Mouse (Mus musculus): Measurements from ENCODE around the gene Itih1. TPM values are rescaled to one million over a fixed set of nuclear protein-coding genes. Genes with fewer than 3 reads are reported as not detected.

Gene Itih1
- polyA plus RNA-seq, 1 experiment from 2014 or later, result not detected

DNA sequence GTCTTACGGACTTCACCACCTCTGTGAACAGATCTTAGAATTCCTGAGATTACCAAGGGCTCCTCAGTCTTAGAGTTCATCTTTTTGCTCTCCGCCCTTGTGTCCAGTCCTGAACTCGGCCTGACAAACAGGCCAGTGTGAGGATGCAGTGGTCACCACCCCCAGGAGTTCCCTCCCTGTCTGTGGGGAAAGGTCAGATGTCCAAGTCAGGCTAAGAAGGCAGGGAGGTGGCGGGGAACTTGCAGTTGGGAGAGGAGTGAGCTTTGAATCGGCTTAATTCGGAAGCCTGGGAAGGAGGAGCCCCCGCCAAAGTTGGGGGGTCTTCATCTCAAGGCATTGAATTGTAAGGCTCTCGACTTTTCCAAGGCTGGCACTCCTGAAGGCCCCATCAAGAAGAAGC is 62.8 kb downstream of the Itih1 start:
- no peak overlapping the region for H3K4me2 ChIP-seq (replicated peaks; ENCODE audit: low read depth)
- no peaks in the 10 kb centered on the region for H3K9me3 ChIP-seq (ENCODE audit: control insufficient read depth)
- ATAC-seq, result no peak
- no peak overlapping the region for H3K27ac ChIP-seq (ENCODE audit: low read depth, low read length)
- no peaks in the 10 kb centered on the region for H3K27me3 ChIP-seq (replicated peaks; ENCODE audit: control insufficient read depth, insufficient read depth, low read length)
- 69% methylated on average over 8 of the region's 8 CpGs for WGBS
- H3K4me3 ChIP-seq (ENCODE audit: low read depth, low read length), result no peak overlapping the region
- H3K9ac ChIP-seq (ENCODE audit: low read depth, low read length), result no peak overlapping the region
- no peak for TF ChIP-seq CTCF (IDR thresholded peaks at IDR 0.05; ENCODE audit: low read depth)
- H3K36me3 ChIP-seq (ENCODE audit: control insufficient read depth, insufficient read depth), result no peaks in the 10 kb centered on the region
- H3K4me1 ChIP-seq (replicated peaks; ENCODE audit: control insufficient read depth, insufficient read depth, low read length), result no peaks in the 10 kb centered on the region

DNA sequence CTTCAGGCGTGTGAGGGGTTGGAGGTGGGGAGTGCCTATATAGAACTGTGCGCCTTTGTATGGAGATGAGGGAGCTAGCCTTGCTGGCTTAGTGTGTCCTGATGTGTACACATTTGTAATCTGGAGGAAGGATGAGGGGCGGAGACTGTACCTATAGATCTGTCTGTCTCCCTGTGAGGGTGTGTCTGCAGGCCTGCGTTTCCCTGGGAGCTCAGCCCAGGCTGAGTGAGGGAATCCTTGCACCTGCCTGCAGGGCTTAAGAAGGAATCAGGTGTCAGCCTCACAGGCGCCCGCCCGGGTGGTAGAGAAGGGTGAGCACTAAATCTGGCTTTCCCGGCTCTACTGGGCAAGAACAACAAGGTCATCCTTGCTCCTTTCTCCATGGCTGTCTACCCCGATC is 63.3 kb downstream of the Itih1 start:
- no peaks in the 10 kb centered on the region for H3K4me1 ChIP-seq (replicated peaks; ENCODE audit: control insufficient read depth, insufficient read depth, low read length)
- TF ChIP-seq CTCF (IDR thresholded peaks at IDR 0.05; ENCODE audit: low read depth), result no peak
- H3K9ac ChIP-seq (ENCODE audit: low read depth, low read length), result no peak overlapping the region
- WGBS, result 37% methylated on average over 9 of the region's 9 CpGs
- H3K27ac ChIP-seq (ENCODE audit: low read depth, low read length), result peak overlapping the region; percentile 64
- H3K36me3 ChIP-seq (ENCODE audit: control insufficient read depth, insufficient read depth), result no peaks in the 10 kb centered on the region
- no peaks in the 10 kb centered on the region for H3K27me3 ChIP-seq (replicated peaks; ENCODE audit: control insufficient read depth, insufficient read depth, low read length)
- peak overlapping the region; percentile 27 for H3K4me2 ChIP-seq (replicated peaks; ENCODE audit: low read depth)
- H3K9me3 ChIP-seq (ENCODE audit: control insufficient read depth), result no peaks in the 10 kb centered on the region
- ATAC-seq, result no peak
- no peak overlapping the region for H3K4me3 ChIP-seq (ENCODE audit: low read depth, low read length)

Other genes with a start within 250 kb of the Itih1 start
- gene Sfmbt1, start 228.4 kb downstream of the Itih1 start, polyA plus RNA-seq (2015; fragmentation: Nextera tagmentation; extraction: Ambion mirVana), result 11.4 and 14.6 TPM in 2 replicates
- 17.5 and 18.0 TPM in 2 replicates for gene Tmem110, start 117.7 kb downstream of the Itih1 start, polyA plus RNA-seq (2015; fragmentation: Nextera tagmentation; extraction: Ambion mirVana)
- gene Mustn1, start 64.1 kb downstream of the Itih1 start, polyA plus RNA-seq (2015; fragmentation: Nextera tagmentation; extraction: Ambion mirVana), result 24.7 and 27.2 TPM in 2 replicates
- 0.16 TPM in 1 of 2 replicates, not detected in the other for gene Itih4, start 56.8 kb downstream of the Itih1 start, polyA plus RNA-seq (2015; fragmentation: Nextera tagmentation; extraction: Ambion mirVana)
- gene Itih3, start 19.5 kb downstream of the Itih1 start, polyA plus RNA-seq (2015; fragmentation: Nextera tagmentation; extraction: Ambion mirVana), result 3.9 and 4.7 TPM in 2 replicates
- 2.9 and 3.0 TPM in 2 replicates for gene Nek4, start 8.1 kb upstream of the Itih1 start, polyA plus RNA-seq (2015; fragmentation: Nextera tagmentation; extraction: Ambion mirVana)
- 18.2 and 21.6 TPM in 2 replicates for gene Glt8d1, start 58.1 kb upstream of the Itih1 start, polyA plus RNA-seq (2015; fragmentation: Nextera tagmentation; extraction: Ambion mirVana)
- gene Spcs1, start 58.4 kb upstream of the Itih1 start, polyA plus RNA-seq (2015; fragmentation: Nextera tagmentation; extraction: Ambion mirVana), result 434 and 465 TPM in 2 replicates
- 33.1 and 39.8 TPM in 2 replicates for gene Pbrm1, start 75.8 kb upstream of the Itih1 start, polyA plus RNA-seq (2015; fragmentation: Nextera tagmentation; extraction: Ambion mirVana)
- gene Gnl3, start 75.9 kb upstream of the Itih1 start, polyA plus RNA-seq (2015; fragmentation: Nextera tagmentation; extraction: Ambion mirVana), result 53.5 and 59.6 TPM in 2 replicates
- gene Smim4, start 185.7 kb upstream of the Itih1 start, polyA plus RNA-seq (2015; fragmentation: Nextera tagmentation; extraction: Ambion mirVana), result 127 and 132 TPM in 2 replicates
- gene Nt5dc2, start 187.8 kb upstream of the Itih1 start, polyA plus RNA-seq (2015; fragmentation: Nextera tagmentation; extraction: Ambion mirVana), result 31.2 and 34.9 TPM in 2 replicates
- gene Stab1, start 225.4 kb upstream of the Itih1 start, polyA plus RNA-seq (2015; fragmentation: Nextera tagmentation; extraction: Ambion mirVana), result 20.6 and 23.1 TPM in 2 replicates